ENCODE assay signal across 8 mouse cellular contexts in the genomic region with DNA sequence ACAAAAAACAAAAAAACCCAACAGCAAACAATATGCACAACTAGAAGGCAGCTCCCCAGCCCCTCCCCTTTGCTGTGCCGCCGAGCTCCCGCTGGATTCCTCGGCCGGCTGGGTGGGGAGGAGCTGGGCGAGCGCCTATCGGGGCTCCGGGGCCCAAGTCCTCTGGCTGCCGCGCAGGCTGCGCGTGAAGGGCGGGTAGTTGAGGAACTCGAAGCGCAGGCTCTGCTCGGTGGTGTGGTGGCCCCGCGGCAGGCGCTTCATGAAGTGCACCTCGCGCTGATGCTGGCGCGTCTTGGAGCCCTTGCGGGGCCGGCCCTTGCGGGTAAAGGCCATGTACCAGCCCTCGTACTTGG. TPM values are rescaled to one million over a fixed set of nuclear protein-coding genes. Genes with fewer than 3 reads are reported as not detected.
DNase-seq lines count a peak whose midpoint lies in the region; ATAC-seq and TF ChIP-seq lines count a peak whose summit lies in the region.

No protein-coding gene starts in this region.

- 3% methylated on average over 28 of the region's 28 CpGs for WGBS in cerebellum, adult 2 months
- WGBS in embryonic facial prominence, embryonic 15.5 days = under 1% methylated on average over 28 of the region's 28 CpGs
- 2% methylated on average over 28 of the region's 28 CpGs for WGBS in hindbrain, embryonic 14.5 days
- WGBS in liver, embryonic 13.5 days (ENCODE audit: insufficient replicate concordance) = under 1% methylated on average over 28 of the region's 28 CpGs

- peak; percentile 25 to 40 for DNase-seq in cerebellum, adult 2 months
- DNase-seq in cerebellum, adult 8-10 months = no peak
- DNase-seq in CD8-positive naive resting alpha-beta T cell, adult 2 months (ENCODE audit: low read depth in 2 of 2, low spot score in 2 of 2) = peak; percentile 21 to 25
- no peak for DNase-seq in hindbrain, embryonic 14.5 days (ENCODE audit: low spot score)
- peak; percentile 39 for DNase-seq in liver, embryonic 13.5 days
- peak; percentile 61 for DNase-seq in neural tube, embryonic 10.5 days (ENCODE audit: extremely low spot score, low spot score)
- no peak for DNase-seq in layer of hippocampus, adult 9-10 months (ENCODE audit: low spot score)

- peaks cover 3% of the 10 kb centered on the region; the same call in 1 of the 2 replicates for H3K4me1 ChIP-seq in cerebellum, adult 2 months (ENCODE audit: control insufficient read depth, insufficient read depth, low read length)
- H3K4me1 ChIP-seq in embryonic facial prominence, embryonic 15.5 days = peaks cover 22% of the 10 kb centered on the region
- peaks cover 9% of the 10 kb centered on the region; the same call in 1 of the 2 replicates for H3K4me1 ChIP-seq in hindbrain, embryonic 14.5 days (replicated peaks; ENCODE audit: control insufficient read depth, insufficient read depth, low read length)
- H3K4me1 ChIP-seq in liver, embryonic 13.5 days (replicated peaks) = peaks cover 14% of the 10 kb centered on the region

- no peak overlapping the region for H3K27ac ChIP-seq in cerebellum, adult 2 months (ENCODE audit: insufficient read depth, low read length)
- no peak overlapping the region for H3K27ac ChIP-seq in embryonic facial prominence, embryonic 15.5 days (replicated peaks)
- no peak overlapping the region for H3K27ac ChIP-seq in hindbrain, embryonic 14.5 days
- H3K27ac ChIP-seq in liver, embryonic 13.5 days = no peak overlapping the region

- no peak for TF ChIP-seq POLR2A in cerebellum, adult 2 months (IDR thresholded peaks at IDR 0.05; ENCODE audit: borderline replicate concordance, insufficient read depth, low read length)

- no peaks in the 10 kb centered on the region for H3K9me3 ChIP-seq in embryonic facial prominence, embryonic 15.5 days (replicated peaks)
- H3K9me3 ChIP-seq in hindbrain, embryonic 14.5 days (ENCODE audit: control insufficient read depth, low read length) = no peaks in the 10 kb centered on the region
- no peaks in the 10 kb centered on the region for H3K9me3 ChIP-seq in liver, embryonic 13.5 days (replicated peaks)

- H3K4me3 ChIP-seq in cerebellum, adult 2 months (replicated peaks; ENCODE audit: insufficient read depth, low read depth, low read length) = peak overlapping the region; percentile 48
- H3K4me3 ChIP-seq in embryonic facial prominence, embryonic 15.5 days (replicated peaks) = peak overlapping the region; percentile 29
- peak overlapping the region; percentile 7 for H3K4me3 ChIP-seq in hindbrain, embryonic 14.5 days (replicated peaks; ENCODE audit: low read length)
- H3K4me3 ChIP-seq in liver, embryonic 13.5 days (replicated peaks) = peak overlapping the region; percentile 29

- no peak for TF ChIP-seq CTCF in cerebellum, adult 2 months (IDR thresholded peaks at IDR 0.05; ENCODE audit: borderline replicate concordance, insufficient read depth, low read depth, low read length)

- H3K27me3 ChIP-seq in cerebellum, adult 2 months (ENCODE audit: control insufficient read depth, insufficient read depth, low read length) = peaks cover 6% of the 10 kb centered on the region; the same call in 1 of the 2 replicates
- peaks cover 97% of the 10 kb centered on the region for H3K27me3 ChIP-seq in embryonic facial prominence, embryonic 15.5 days
- H3K27me3 ChIP-seq in hindbrain, embryonic 14.5 days (ENCODE audit: control insufficient read depth, insufficient read depth, low read length) = peaks cover 100% of the 10 kb centered on the region
- H3K27me3 ChIP-seq in liver, embryonic 13.5 days = peaks cover 99% of the 10 kb centered on the region

- H3K36me3 ChIP-seq in embryonic facial prominence, embryonic 15.5 days = no peaks in the 10 kb centered on the region
- H3K36me3 ChIP-seq in hindbrain, embryonic 14.5 days (replicated peaks; ENCODE audit: control insufficient read depth, insufficient read depth) = no peaks in the 10 kb centered on the region
- no peaks in the 10 kb centered on the region for H3K36me3 ChIP-seq in liver, embryonic 13.5 days

- H3K9ac ChIP-seq in embryonic facial prominence, embryonic 15.5 days = no peak overlapping the region
- peak overlapping the region; percentile 24; the same call in 1 of the 2 replicates for H3K9ac ChIP-seq in hindbrain, embryonic 14.5 days
- no peak overlapping the region for H3K9ac ChIP-seq in liver, embryonic 13.5 days

- peak overlapping the region; percentile 59 for H3K4me2 ChIP-seq in embryonic facial prominence, embryonic 15.5 days (replicated peaks)
- peak overlapping the region; percentile 44 for H3K4me2 ChIP-seq in hindbrain, embryonic 14.5 days (replicated peaks)
- H3K4me2 ChIP-seq in liver, embryonic 13.5 days = peak overlapping the region; percentile 33

- no peak for ATAC-seq in embryonic facial prominence, embryonic 15.5 days (ENCODE audit: insufficient number of reproducible peaks, low FRiP score, low TSS enrichment, low read depth)
- peak; percentile 60; the same call in 1 of the 2 replicates for ATAC-seq in hindbrain, embryonic 14.5 days (ENCODE audit: low FRiP score)
- ATAC-seq in liver, embryonic 13.5 days (ENCODE audit: low read depth) = 0 out of 2 replicates have a peak, but pooled peaks have one; percentile 43

RNA-seq across cellular contexts. Expression of gene Fgf8, which starts 5.9 kb away (rescaled TPM):
- polyA plus RNA-seq in cerebellum, adult 2 months (2012; rRNA removed) = not detected in 2 replicates
- 0.15 and 0.21 TPM in 2 replicates for polyA plus RNA-seq in embryonic facial prominence, embryonic 15.5 days (2015; fragmentation: Nextera tagmentation; extraction: Ambion mirVana)
- 0.19 and 0.25 TPM in 2 replicates for polyA plus RNA-seq in hindbrain, embryonic 14.5 days (2014; fragmentation: Nextera tagmentation; extraction: Ambion mirVana)
- not detected in 2 replicates for polyA plus RNA-seq in liver, embryonic 13.5 days (2015; fragmentation: Nextera tagmentation; extraction: Ambion mirVana)

RNA-seq across cellular contexts. Expression of gene Npm3, which starts 12.6 kb away (rescaled TPM):
- 14.7 and 15.0 TPM in 2 replicates for polyA plus RNA-seq in cerebellum, adult 2 months (2012; rRNA removed)
- polyA plus RNA-seq in embryonic facial prominence, embryonic 15.5 days (2015; fragmentation: Nextera tagmentation; extraction: Ambion mirVana) = 17.0 and 17.9 TPM in 2 replicates
- polyA plus RNA-seq in hindbrain, embryonic 14.5 days (2014; fragmentation: Nextera tagmentation; extraction: Ambion mirVana) = 6.9 and 7.2 TPM in 2 replicates
- 13.9 and 15.4 TPM in 2 replicates for polyA plus RNA-seq in liver, embryonic 13.5 days (2015; fragmentation: Nextera tagmentation; extraction: Ambion mirVana)

RNA-seq across cellular contexts. Expression of gene Mgea5, which starts 46.8 kb away (rescaled TPM):
- 109 and 116 TPM in 2 replicates for polyA plus RNA-seq in cerebellum, adult 2 months (2012; rRNA removed)
- 53.0 and 55.9 TPM in 2 replicates for polyA plus RNA-seq in embryonic facial prominence, embryonic 15.5 days (2015; fragmentation: Nextera tagmentation; extraction: Ambion mirVana)
- polyA plus RNA-seq in hindbrain, embryonic 14.5 days (2014; fragmentation: Nextera tagmentation; extraction: Ambion mirVana) = 88.2 and 95.4 TPM in 2 replicates
- 17.7 and 19.1 TPM in 2 replicates for polyA plus RNA-seq in liver, embryonic 13.5 days (2015; fragmentation: Nextera tagmentation; extraction: Ambion mirVana)

Comparison
In these comparisons a context has a peak if more than half of its experiments do, and no peak if none do; other contexts are left out.
1. DNase-seq: peak in cerebellum, adult 2 months (2 of 2), CD8-positive naive resting alpha-beta T cell, adult 2 months (2 of 2), liver, embryonic 13.5 days (single experiment) and neural tube, embryonic 10.5 days (single experiment); none in cerebellum, adult 8-10 months (single experiment), hindbrain, embryonic 14.5 days (single experiment) and layer of hippocampus, adult 9-10 months (single experiment).
2. Peak in every context shown above with its lines, with median percentiles within 50 percentile points of each other: H3K4me3 ChIP-seq and H3K4me2 ChIP-seq.